ENCODE assay signal across 9 mouse cellular contexts in the genomic region with DNA sequence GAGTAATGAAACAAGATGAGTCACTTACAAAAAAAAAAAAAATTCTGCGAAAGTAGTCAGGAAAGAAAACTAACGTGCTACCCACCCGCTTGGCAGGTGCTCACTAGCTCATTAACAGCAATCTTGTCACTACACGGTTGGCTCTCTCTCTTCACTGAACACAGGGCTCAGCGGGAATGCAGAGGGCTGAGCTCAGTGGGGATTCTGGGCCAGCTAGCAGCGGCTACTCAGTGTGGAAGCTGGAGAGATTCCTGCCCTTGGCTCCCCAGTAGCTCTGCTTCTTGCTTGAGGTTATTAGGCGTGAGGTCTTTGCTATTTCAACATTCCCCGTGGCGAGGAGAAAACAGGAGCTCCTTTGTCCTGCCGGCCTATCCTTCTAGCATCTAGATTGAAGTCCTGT. TPM values are rescaled to one million over a fixed set of nuclear protein-coding genes. Genes with fewer than 3 reads are reported as not detected.
DNase-seq lines count a peak whose midpoint lies in the region; ATAC-seq and TF ChIP-seq lines count a peak whose summit lies in the region.
"Had no signal": no experiment of that assay in that cellular context is flagged by ENCODE, and none has a peak within 500 bp of the region (broad histone marks: within the 10 kb centered on the region; RNA-seq: fewer than 3 reads in every experiment).

No protein-coding gene starts in this region.

- peaks cover 6% of the 10 kb centered on the region; the same call in 1 of the 2 replicates for H3K4me1 ChIP-seq in hindbrain, embryonic 15.5 days (replicated peaks)
- no peaks in the 10 kb centered on the region for H3K4me1 ChIP-seq in kidney, adult 2 months (ENCODE audit: control insufficient read depth, insufficient read depth, low read length)
- H3K4me1 ChIP-seq: embryonic facial prominence, embryonic 15.5 days had no signal

- TF ChIP-seq CTCF in kidney, adult 2 months (conservative IDR thresholded peaks at IDR 0.05; ENCODE audit: insufficient read depth, insufficient read length, low read depth, low read length): no peak

- no peaks in the 10 kb centered on the region for H3K27me3 ChIP-seq in hindbrain, embryonic 15.5 days
- H3K27me3 ChIP-seq in kidney, adult 2 months (replicated peaks; ENCODE audit: control insufficient read depth, insufficient read depth, low read length): no peaks in the 10 kb centered on the region
- H3K27me3 ChIP-seq: embryonic facial prominence, embryonic 15.5 days had no signal

- H3K9ac ChIP-seq in hindbrain, embryonic 15.5 days: no peak overlapping the region
- H3K9ac ChIP-seq: embryonic facial prominence, embryonic 15.5 days had no signal

- intact Hi-C loops in left cerebral cortex, postnatal 36 days (cut with DNase I): no loop called here

- no peaks in the 10 kb centered on the region for H3K36me3 ChIP-seq in hindbrain, embryonic 15.5 days
- H3K36me3 ChIP-seq in kidney, adult 2 months (ENCODE audit: control insufficient read depth, insufficient read depth, low read length): no peaks in the 10 kb centered on the region
- H3K36me3 ChIP-seq: embryonic facial prominence, embryonic 15.5 days had no signal

- H3K4me3 ChIP-seq in hindbrain, embryonic 15.5 days: no peak overlapping the region
- H3K4me3 ChIP-seq in kidney, adult 2 months (ENCODE audit: insufficient read depth, low read depth, low read length): no peak overlapping the region
- H3K4me3 ChIP-seq: embryonic facial prominence, embryonic 15.5 days had no signal

- H3K27ac ChIP-seq in hindbrain, embryonic 15.5 days (replicated peaks): no peak overlapping the region
- no peak overlapping the region for H3K27ac ChIP-seq in kidney, adult 2 months (ENCODE audit: insufficient read depth, low read depth, low read length)
- H3K27ac ChIP-seq: embryonic facial prominence, embryonic 15.5 days had no signal

- TF ChIP-seq POLR2A in kidney, adult 2 months (IDR thresholded peaks at IDR 0.05; ENCODE audit: low read depth, low read length): no peak

- no peak for ATAC-seq in hindbrain, embryonic 15.5 days (ENCODE audit: low FRiP score, low read depth)
- no peak for ATAC-seq in megakaryocyte progenitor cell, adult 5-6 weeks (replicated peaks; ENCODE audit: poor library complexity)

- no peaks in the 10 kb centered on the region for H3K9me3 ChIP-seq in hindbrain, embryonic 15.5 days
- H3K9me3 ChIP-seq: embryonic facial prominence, embryonic 15.5 days had no signal

- peak overlapping the region; percentile 29; the same call in 1 of the 2 replicates for H3K4me2 ChIP-seq in hindbrain, embryonic 15.5 days
- H3K4me2 ChIP-seq: embryonic facial prominence, embryonic 15.5 days had no signal

- DNase-seq in embryo, embryonic 10 days (ENCODE audit: low spot score): peak; percentile 11
- DNase-seq in embryo, embryonic 9.5 days (ENCODE audit: extremely low spot score): no peak
- peak; percentile 23 for DNase-seq in urinary bladder, postnatal 25 days (ENCODE audit: low spot score)
- DNase-seq in urinary bladder, postnatal 4 days (ENCODE audit: low spot score in 2 of 2): no peak
- no peak for DNase-seq in kidney, adult 2 months
- DNase-seq in left cerebral cortex, postnatal 36 days (ENCODE audit: low spot score in 2 of 2): no peak

- WGBS in hindbrain, embryonic 15.5 days: 6% methylated on average over 10 of the region's 10 CpGs
- WGBS in kidney, adult 2 months: 36% methylated on average over 10 of the region's 10 CpGs

RNA-seq across cellular contexts. Expression of a gene that starts 17.9 kb away (rescaled TPM):
- polyA plus RNA-seq in hindbrain, embryonic 15.5 days (2015; fragmentation: Nextera tagmentation; extraction: Ambion mirVana): 13.5 and 14.3 TPM in 2 replicates
- 6.0 and 6.8 TPM in 2 replicates for polyA plus RNA-seq in kidney, adult 2 months (2012; rRNA removed)
- total RNA-seq in left cerebral cortex, postnatal 36 days (2021): 1 to 10 TPM; 2.9 to 4.0 TPM
- total RNA-seq in megakaryocyte progenitor cell, adult 5-6 weeks (2015): not detected in 2 replicates
- not detected in 2 replicates for total RNA-seq in megakaryocyte progenitor cell, adult 5-6 weeks (2017)

RNA-seq across cellular contexts. Expression of a gene that starts 33.2 kb away (rescaled TPM):
- polyA plus RNA-seq in hindbrain, embryonic 15.5 days (2015; fragmentation: Nextera tagmentation; extraction: Ambion mirVana): 20.6 and 21.1 TPM in 2 replicates
- 19.7 and 21.0 TPM in 2 replicates for polyA plus RNA-seq in kidney, adult 2 months (2012; rRNA removed)
- 10 to 100 TPM; 48.9 to 69.1 TPM for total RNA-seq in left cerebral cortex, postnatal 36 days (2021)
- 31.3 and 35.8 TPM in 2 replicates for total RNA-seq in megakaryocyte progenitor cell, adult 5-6 weeks (2015)
- 13.5 and 15.3 TPM in 2 replicates for total RNA-seq in megakaryocyte progenitor cell, adult 5-6 weeks (2017)

Comparison
In these comparisons a context has a peak if more than half of its experiments do, and no peak if none do; other contexts are left out.
1. DNase-seq: peak in embryo, embryonic 10 days (single experiment) and urinary bladder, postnatal 25 days (single experiment); none in embryo, embryonic 9.5 days (single experiment), urinary bladder, postnatal 4 days (0 of 2), kidney, adult 2 months (single experiment) and left cerebral cortex, postnatal 36 days (0 of 2).